Comparison of ENCODE assay signal across 11 mouse cellular contexts in the genomic region with DNA sequence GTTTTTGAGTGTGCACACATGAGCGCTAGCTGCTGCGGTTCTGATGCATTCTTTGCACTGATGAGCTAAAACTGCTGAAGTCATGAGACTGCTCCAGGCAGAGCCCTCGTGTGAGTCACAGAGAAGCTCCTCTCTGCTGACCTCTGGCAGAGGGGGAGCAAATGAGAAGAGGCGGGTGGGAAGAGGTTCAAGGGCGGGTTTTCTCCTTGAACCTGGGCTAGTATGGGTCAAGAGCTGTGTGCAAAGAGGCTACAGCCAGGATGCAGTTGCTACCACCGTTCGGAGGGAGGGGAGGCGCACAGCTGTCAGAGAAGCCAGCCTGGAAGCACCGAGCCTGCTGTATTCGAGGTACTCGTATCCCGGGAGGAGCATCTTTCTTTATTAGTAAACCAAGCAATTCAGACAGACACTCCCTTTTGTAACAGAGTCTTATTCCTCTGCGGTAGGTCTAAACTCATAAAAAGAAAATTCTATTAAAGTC. TPM values are rescaled to one million over a fixed set of nuclear protein-coding genes. Genes with fewer than 3 reads are reported as not detected.
DNase-seq lines count a peak whose midpoint lies in the region; ATAC-seq and TF ChIP-seq lines count a peak whose summit lies in the region.
"Had no signal": no experiment of that assay in that cellular context is flagged by ENCODE, and none has a peak within 500 bp of the region (broad histone marks: within the 10 kb centered on the region; RNA-seq: fewer than 3 reads in every experiment).

A gene (plus strand): TSS at position 156 of the 481 bp plus-strand sequence.

- no peak for ATAC-seq in activated CD4-positive, CD25-positive, alpha-beta regulatory T cell, adult 4 months

- H3K4me3 ChIP-seq in heart, embryonic 10.5 days = peak within 1 kb of the TSS; percentile 33; the same call in 1 of the 2 replicates
- H3K4me3 ChIP-seq in ES-E14 (ENCODE audit: insufficient read depth in 1 of 2, low read depth in 1 of 2, low read length in 2 of 2, poor library complexity in 1 of 2, severe bottlenecking in 1 of 2) = peak within 1 kb of the TSS in 1 of 2 experiments; percentile 11; a peak in 1 of 4 replicates
- H3K4me3 ChIP-seq in embryonic fibroblast, embryonic 13.5 days (ENCODE audit: insufficient read depth, low read length) = no peak within 1 kb of the TSS
- peak within 1 kb of the TSS; percentile 14; the same call in 1 of the 2 replicates for H3K4me3 ChIP-seq in midbrain, embryonic 10.5 days

- in situ Hi-C loops in ES-E14 (cut with MboI; ENCODE audit: low sequenced_read_pairs in 2 of 2, unreplicated experiment in 2 of 2) = loop anchor here in 1 of 2 experiments (25.0 kb wide), 1 partner anchor 356 kb away; no protein-coding TSS in a partner anchor

- TF ChIP-seq CTCF in embryonic fibroblast, embryonic 13.5 days (IDR thresholded peaks at IDR 0.05; ENCODE audit: borderline replicate concordance, insufficient read depth, low read length) = no peak

- H3K9me3 ChIP-seq in heart, embryonic 10.5 days = no peaks in the 10 kb centered on the region
- H3K9me3 ChIP-seq in ES-E14 (ENCODE audit: control insufficient read depth, insufficient read depth, low read depth, low read length) = no peaks in the 10 kb centered on the region
- 0 out of 2 replicates have a peak, but pooled peaks cover 4% of the 10 kb centered on the region for H3K9me3 ChIP-seq in midbrain, embryonic 10.5 days (replicated peaks)

- peaks cover 9% of the 10 kb centered on the region; the same call in 1 of the 2 replicates for H3K4me1 ChIP-seq in heart, embryonic 10.5 days
- peaks cover 0 to 9% of the 10 kb centered on the region in 2 experiments; a peak in 2 of 4 replicates for H3K4me1 ChIP-seq in ES-E14 (ENCODE audit: control insufficient read depth in 2 of 2, insufficient read depth in 2 of 2, low read length in 2 of 2, poor library complexity in 1 of 2)
- H3K4me1 ChIP-seq in embryonic fibroblast, embryonic 13.5 days (ENCODE audit: control insufficient read depth, insufficient read depth, low read length) = peaks cover 9% of the 10 kb centered on the region; the same call in 1 of the 2 replicates
- peaks cover 32% of the 10 kb centered on the region for H3K4me1 ChIP-seq in midbrain, embryonic 10.5 days

- no peak within 1 kb of the TSS for H3K9ac ChIP-seq in ES-E14 (ENCODE audit: insufficient read depth, low read depth, low read length, poor library complexity, severe bottlenecking)

- peaks cover 6% of the 10 kb centered on the region; the same call in 1 of the 2 replicates for H3K27me3 ChIP-seq in heart, embryonic 10.5 days (ENCODE audit: insufficient read depth, poor library complexity, severe bottlenecking)
- peaks cover 28% of the 10 kb centered on the region for H3K27me3 ChIP-seq in midbrain, embryonic 10.5 days (ENCODE audit: low read depth, poor library complexity, severe bottlenecking)

- H3K36me3 ChIP-seq in heart, embryonic 10.5 days = no peaks in the 10 kb centered on the region
- H3K36me3 ChIP-seq in ES-E14 (ENCODE audit: control insufficient read depth, insufficient read depth, low read length, poor library complexity, severe bottlenecking) = no peaks in the 10 kb centered on the region
- H3K36me3 ChIP-seq in midbrain, embryonic 10.5 days = no peaks in the 10 kb centered on the region

- intact Hi-C loops in heart, postnatal 10 days (cut with DNase I) = no loop called here

- no peak for DNase-seq in heart, embryonic 10.5 days (ENCODE audit: low spot score)
- no peak for DNase-seq in heart, postnatal 10 days
- DNase-seq in ES-E14 (ENCODE audit: low read depth, low spot score) = peak; percentile 36
- peak; percentile 35 for DNase-seq in midbrain, embryonic 10.5 days (ENCODE audit: low spot score)
- DNase-seq in layer of hippocampus, postnatal 10 days (ENCODE audit: low spot score in 2 of 2) = no peak
- no peak for DNase-seq in thymus, postnatal 0 days (ENCODE audit: low spot score)

- no peak for TF ChIP-seq POLR2A in embryonic fibroblast, embryonic 13.5 days (IDR thresholded peaks at IDR 0.05; ENCODE audit: low read depth, low read length)

- WGBS in heart, embryonic 10.5 days = 19% methylated on average over 13 of the region's 13 CpGs
- 24% methylated on average over 13 of the region's 13 CpGs for WGBS in midbrain, embryonic 10.5 days

- no peak within 1 kb of the TSS for H3K27ac ChIP-seq in heart, embryonic 10.5 days
- H3K27ac ChIP-seq in ES-E14 (ENCODE audit: insufficient read depth, low read depth, low read length, poor library complexity, severe bottlenecking) = no peak within 1 kb of the TSS; the same call in 1 of the 2 replicates
- peak within 1 kb of the TSS; percentile 14; the same call in 1 of the 2 replicates for H3K27ac ChIP-seq in embryonic fibroblast, embryonic 13.5 days (ENCODE audit: insufficient read depth, low read length)
- H3K27ac ChIP-seq in midbrain, embryonic 10.5 days (replicated peaks) = peak within 1 kb of the TSS; percentile 64

TF ChIP-seq in ES-E14, 5 proteins besides CTCF, POLR2A, EP300 and RAD21:
- no peak for TF ChIP-seq ZC3H11A (IDR thresholded peaks at IDR 0.05; ENCODE audit: borderline replicate concordance, low read depth, low read length)
- TF ChIP-seq ZNF384 (IDR thresholded peaks at IDR 0.05; ENCODE audit: low read depth, low read length) = no peak
- TF ChIP-seq HCFC1 (IDR thresholded peaks at IDR 0.05; ENCODE audit: borderline replicate concordance, insufficient read depth, low read length) = no peak
- no peak for TF ChIP-seq MAFK (IDR thresholded peaks at IDR 0.05; ENCODE audit: insufficient read depth, low read depth, low read length)
- no peak for TF ChIP-seq CHD2 (IDR thresholded peaks at IDR 0.05; ENCODE audit: low read depth, low read length)

RNA-seq across cellular contexts. Expression of the gene that starts here (rescaled TPM):
- polyA plus RNA-seq in heart, embryonic 10.5 days (2016; fragmentation: Nextera tagmentation; extraction: Ambion mirVana) = 0.20 TPM in 1 of 2 replicates, not detected in the other
- under 1 TPM in 1 of 2 experiments, not detected in 1; 0.22 TPM for total RNA-seq in heart, postnatal 10 days (2021)
- 0.32 and 0.58 TPM in 2 replicates for total RNA-seq in ES-E14 (2012; rRNA removed)
- 0.74 and 0.94 TPM in 2 replicates for polyA plus RNA-seq in embryonic fibroblast, embryonic 13.5 days (2011; ENCODE audit: insufficient read length, low read depth, missing spikeins)
- polyA plus RNA-seq in midbrain, embryonic 10.5 days (2016; fragmentation: Nextera tagmentation; extraction: Ambion mirVana) = 0.77 and 0.82 TPM in 2 replicates
- total RNA-seq in layer of hippocampus, postnatal 10 days (2021) = 1 to 10 TPM in 1 of 2 experiments, under 1 TPM in 1; 0.62 to 1.3 TPM
- not detected for polyA plus RNA-seq in activated CD4-positive, CD25-positive, alpha-beta regulatory T cell, adult 4 months (2017; shearing (Covaris generic))
- polyA plus RNA-seq in thymus, postnatal 0 days (2015; fragmentation: Nextera tagmentation; extraction: Ambion mirVana) = 1.5 and 4.4 TPM in 2 replicates
- total RNA-seq: hematopoietic stem cell, adult 5-6 weeks; MEL had no signal
- polyA plus RNA-seq: stomach, embryonic 14.5 days had no signal

Comparison
In these comparisons a context has a peak if more than half of its experiments do, and no peak if none do; other contexts are left out.
1. Peak in DNase-seq in ES-E14; RNA of the gene not detected or under 1 TPM.
2. Peak in DNase-seq, H3K4me3 ChIP-seq and H3K27ac ChIP-seq in midbrain, embryonic 10.5 days; RNA of the gene not detected or under 1 TPM.